Mouse (Mus musculus) liver, postnatal 0 days (tissue): ENCODE data around the gene Gm20517.

Experiments
- CTCF ChIP-seq: sonication (generic); IDR thresholded peaks from 2 replicates; pipeline ENCODE4 v1.5.1; 2016; ENCODE audit warnings: antibody characterized with exemption, low read depth
- EP300 ChIP-seq: IDR thresholded peaks from 2 replicates; pipeline ENCODE4 v1.6.1; 2016; ENCODE audit warnings: antibody characterized with exemption, low read depth, mild to moderate bottlenecking

GRCm38 (mm10) chr17:47562875-47563274 is 48.5 kb upstream of the Gm20517 start:
- TF ChIP-seq CTCF (no peak), EP300 (no peak)
